In the genomic region with DNA sequence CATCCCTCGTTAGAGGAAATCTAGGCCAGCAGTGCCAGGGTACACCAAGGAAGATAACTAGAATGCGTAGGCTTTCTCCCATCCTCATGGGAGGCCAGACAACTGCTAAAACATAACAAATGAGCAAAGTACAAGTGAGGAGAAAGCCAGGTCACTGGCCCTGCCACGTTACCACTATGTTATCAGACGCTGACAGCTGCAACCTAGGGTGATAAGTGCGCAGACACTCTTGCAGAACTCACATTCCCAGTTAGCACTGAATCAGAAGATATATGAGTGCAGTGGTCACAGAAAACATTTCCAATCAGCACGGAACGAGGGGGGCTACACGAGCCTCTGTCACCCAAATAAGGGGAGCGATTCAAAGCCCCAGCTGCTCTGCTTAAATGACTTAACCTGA, we compare ENCODE assay signal across 8 mouse cellular contexts. TPM values are rescaled to one million over a fixed set of nuclear protein-coding genes. Genes with fewer than 3 reads are reported as not detected.
DNase-seq lines count a peak whose midpoint lies in the region; ATAC-seq and TF ChIP-seq lines count a peak whose summit lies in the region.

No protein-coding gene starts in this region.

- no peak for TF ChIP-seq EP300 in heart, postnatal 0 days (IDR thresholded peaks at IDR 0.05; ENCODE audit: low read depth)

- peaks cover 39% of the 10 kb centered on the region for H3K36me3 ChIP-seq in heart, postnatal 0 days (replicated peaks; ENCODE audit: control insufficient read depth, insufficient read depth, low read length)
- H3K36me3 ChIP-seq in intestine, embryonic 16.5 days (ENCODE audit: control insufficient read depth, insufficient read depth, low read length): peaks cover 4% of the 10 kb centered on the region; the same call in 1 of the 2 replicates
- H3K36me3 ChIP-seq in neural tube, embryonic 14.5 days (ENCODE audit: control insufficient read depth, insufficient read depth, low read length): peaks cover 13% of the 10 kb centered on the region; the same call in 1 of the 2 replicates

- DNase-seq in heart, postnatal 0 days (ENCODE audit: low spot score): no peak
- DNase-seq in heart, postnatal 10 days: no peak
- DNase-seq in c-Kit-positive CD71-positive TER-119-positive erythroid progenitor cells, embryonic 14.5 days (ENCODE audit: low spot score): peak; percentile 91
- DNase-seq in frontal cortex, adult 2 months (ENCODE audit: extremely low spot score in 1 of 2, low spot score in 1 of 2): no peak
- DNase-seq in thymus, adult 18-20 months: no peak

- no peak overlapping the region for H3K27ac ChIP-seq in heart, postnatal 0 days (ENCODE audit: low read depth)
- peak overlapping the region; percentile 65 for H3K27ac ChIP-seq in intestine, embryonic 16.5 days (ENCODE audit: low read length)
- H3K27ac ChIP-seq in neural tube, embryonic 14.5 days (ENCODE audit: low read depth, low read length): no peak overlapping the region

- H3K27me3 ChIP-seq in heart, postnatal 0 days (ENCODE audit: control insufficient read depth, insufficient read depth, low read length): no peaks in the 10 kb centered on the region
- H3K27me3 ChIP-seq in intestine, embryonic 16.5 days (replicated peaks; ENCODE audit: control insufficient read depth, insufficient read depth, low read length): no peaks in the 10 kb centered on the region
- H3K27me3 ChIP-seq in neural tube, embryonic 14.5 days (ENCODE audit: control insufficient read depth, insufficient read depth, low read length): no peaks in the 10 kb centered on the region

- no peak for ATAC-seq in heart, postnatal 0 days (ENCODE audit: insufficient read depth, low read depth)
- peak; percentile 62 for ATAC-seq in intestine, embryonic 16.5 days
- ATAC-seq in neural tube, embryonic 14.5 days (ENCODE audit: low read depth): no peak
- no peak for ATAC-seq in granulocyte monocyte progenitor cell, adult 5-6 weeks (replicated peaks; ENCODE audit: poor library complexity, severe bottlenecking)

- H3K4me2 ChIP-seq in heart, postnatal 0 days (ENCODE audit: low read depth, low read length): peak overlapping the region; percentile 95
- H3K4me2 ChIP-seq in intestine, embryonic 16.5 days (ENCODE audit: low read depth, low read length): peak overlapping the region; percentile 80
- H3K4me2 ChIP-seq in neural tube, embryonic 14.5 days (ENCODE audit: low read depth, low read length): peak overlapping the region; percentile 95

- H3K9ac ChIP-seq in heart, postnatal 0 days (replicated peaks; ENCODE audit: low read depth, low read length): no peak overlapping the region; the same call in 1 of the 2 replicates
- peak overlapping the region; percentile 97; the same call in 1 of the 2 replicates for H3K9ac ChIP-seq in intestine, embryonic 16.5 days (ENCODE audit: low read depth, low read length)
- H3K9ac ChIP-seq in neural tube, embryonic 14.5 days (replicated peaks; ENCODE audit: low read depth, low read length): no peak overlapping the region

- intact Hi-C loops in heart, postnatal 10 days (cut with DNase I): no loop called here

- peak overlapping the region; percentile 98 for H3K4me3 ChIP-seq in heart, postnatal 0 days (ENCODE audit: low read depth, low read length)
- H3K4me3 ChIP-seq in intestine, embryonic 16.5 days (ENCODE audit: low read length): peak overlapping the region; percentile 100
- no peak overlapping the region; the same call in 1 of the 2 replicates for H3K4me3 ChIP-seq in neural tube, embryonic 14.5 days (ENCODE audit: low read depth, low read length)

- WGBS in heart, postnatal 0 days: 27% methylated on average over 9 of the region's 9 CpGs
- 67% methylated on average over 9 of the region's 9 CpGs for WGBS in intestine, embryonic 16.5 days
- WGBS in neural tube, embryonic 14.5 days: 91% methylated on average over 9 of the region's 9 CpGs

- H3K4me1 ChIP-seq in heart, postnatal 0 days (ENCODE audit: control insufficient read depth, insufficient read depth): peaks cover 9% of the 10 kb centered on the region; the same call in 1 of the 2 replicates
- peaks cover 18% of the 10 kb centered on the region for H3K4me1 ChIP-seq in intestine, embryonic 16.5 days (ENCODE audit: control insufficient read depth, insufficient read depth, low read length)
- H3K4me1 ChIP-seq in neural tube, embryonic 14.5 days (ENCODE audit: control insufficient read depth, insufficient read depth, low read length): peaks cover 11% of the 10 kb centered on the region

- H3K9me3 ChIP-seq in heart, postnatal 0 days (replicated peaks; ENCODE audit: control insufficient read depth, low read length): no peaks in the 10 kb centered on the region
- H3K9me3 ChIP-seq in intestine, embryonic 16.5 days (ENCODE audit: control insufficient read depth, low read length): no peaks in the 10 kb centered on the region
- no peaks in the 10 kb centered on the region for H3K9me3 ChIP-seq in neural tube, embryonic 14.5 days (ENCODE audit: control insufficient read depth, low read length)

- no peak for TF ChIP-seq CTCF in heart, postnatal 0 days (IDR thresholded peaks at IDR 0.05; ENCODE audit: low read depth)

RNA-seq across cellular contexts. Expression of gene Rmdn3, which starts 1.4 kb away (rescaled TPM):
- 17.0 and 24.2 TPM in 2 replicates for total RNA-seq in heart, postnatal 0 days (2014; rRNA removed; ENCODE audit: low replicate concordance)
- polyA plus RNA-seq in heart, postnatal 0 days (2015; fragmentation: Nextera tagmentation; extraction: Ambion mirVana): 14.4 and 14.6 TPM in 2 replicates
- total RNA-seq in heart, postnatal 10 days (2021): 10 to 100 TPM; 18.8 to 19.2 TPM
- 63.9 and 73.2 TPM in 2 replicates for polyA plus RNA-seq in intestine, embryonic 16.5 days (2015; fragmentation: Nextera tagmentation; extraction: Ambion mirVana)
- 44.6 and 46.4 TPM in 2 replicates for polyA plus RNA-seq in neural tube, embryonic 14.5 days (2014; fragmentation: Nextera tagmentation; extraction: Ambion mirVana)
- 56.6 and 59.2 TPM in 2 replicates for polyA plus RNA-seq in frontal cortex, adult 2 months (2012; rRNA removed)
- 25.4 and 27.2 TPM in 2 replicates for total RNA-seq in granulocyte monocyte progenitor cell, adult 5-6 weeks (2014; fragmentation: Nextera tagmentation)
- 31.6 and 34.3 TPM in 2 replicates for total RNA-seq in granulocyte monocyte progenitor cell, adult 5-6 weeks (2017)

RNA-seq across cellular contexts. Expression of gene Gchfr, which starts 12.2 kb away (rescaled TPM):
- 1.5 and 12.0 TPM in 2 replicates for total RNA-seq in heart, postnatal 0 days (2014; rRNA removed; ENCODE audit: low replicate concordance)
- polyA plus RNA-seq in heart, postnatal 0 days (2015; fragmentation: Nextera tagmentation; extraction: Ambion mirVana): 5.6 and 5.7 TPM in 2 replicates
- total RNA-seq in heart, postnatal 10 days (2021): 1 to 10 TPM; 1.3 to 2.9 TPM
- polyA plus RNA-seq in intestine, embryonic 16.5 days (2015; fragmentation: Nextera tagmentation; extraction: Ambion mirVana): 41.2 and 51.9 TPM in 2 replicates
- 1.6 and 1.8 TPM in 2 replicates for polyA plus RNA-seq in neural tube, embryonic 14.5 days (2014; fragmentation: Nextera tagmentation; extraction: Ambion mirVana)
- 1.1 and 2.3 TPM in 2 replicates for polyA plus RNA-seq in frontal cortex, adult 2 months (2012; rRNA removed)
- total RNA-seq in granulocyte monocyte progenitor cell, adult 5-6 weeks (2014; fragmentation: Nextera tagmentation): 1.3 TPM in 1 of 2 replicates, not detected in the other
- 1.2 TPM in 1 of 2 replicates, not detected in the other for total RNA-seq in granulocyte monocyte progenitor cell, adult 5-6 weeks (2017)

RNA-seq across cellular contexts. Expression of gene Gm14137, which starts 18.9 kb away (rescaled TPM):
- not detected in 2 replicates for total RNA-seq in heart, postnatal 0 days (2014; rRNA removed; ENCODE audit: low replicate concordance)
- 0.07 and 0.12 TPM in 2 replicates for polyA plus RNA-seq in heart, postnatal 0 days (2015; fragmentation: Nextera tagmentation; extraction: Ambion mirVana)
- not detected for total RNA-seq in heart, postnatal 10 days (2021)
- 0.15 and 0.31 TPM in 2 replicates for polyA plus RNA-seq in intestine, embryonic 16.5 days (2015; fragmentation: Nextera tagmentation; extraction: Ambion mirVana)
- 0.36 and 0.78 TPM in 2 replicates for polyA plus RNA-seq in neural tube, embryonic 14.5 days (2014; fragmentation: Nextera tagmentation; extraction: Ambion mirVana)
- polyA plus RNA-seq in frontal cortex, adult 2 months (2012; rRNA removed): 0.57 and 0.58 TPM in 2 replicates
- not detected in 2 replicates for total RNA-seq in granulocyte monocyte progenitor cell, adult 5-6 weeks (2014; fragmentation: Nextera tagmentation)
- not detected in 2 replicates for total RNA-seq in granulocyte monocyte progenitor cell, adult 5-6 weeks (2017)

RNA-seq across cellular contexts. Expression of gene Rad51, which starts 42.8 kb away (rescaled TPM):
- total RNA-seq in heart, postnatal 0 days (2014; rRNA removed; ENCODE audit: low replicate concordance): 2.7 and 10.9 TPM in 2 replicates
- polyA plus RNA-seq in heart, postnatal 0 days (2015; fragmentation: Nextera tagmentation; extraction: Ambion mirVana): 7.7 and 8.1 TPM in 2 replicates
- 1 to 10 TPM; 4.7 to 6.6 TPM for total RNA-seq in heart, postnatal 10 days (2021)
- 33.1 and 41.2 TPM in 2 replicates for polyA plus RNA-seq in intestine, embryonic 16.5 days (2015; fragmentation: Nextera tagmentation; extraction: Ambion mirVana)
- polyA plus RNA-seq in neural tube, embryonic 14.5 days (2014; fragmentation: Nextera tagmentation; extraction: Ambion mirVana): 3.7 and 7.5 TPM in 2 replicates
- 0.84 and 1.4 TPM in 2 replicates for polyA plus RNA-seq in frontal cortex, adult 2 months (2012; rRNA removed)
- 50.7 and 71.9 TPM in 2 replicates for total RNA-seq in granulocyte monocyte progenitor cell, adult 5-6 weeks (2014; fragmentation: Nextera tagmentation)
- total RNA-seq in granulocyte monocyte progenitor cell, adult 5-6 weeks (2017): 32.2 and 36.3 TPM in 2 replicates

RNA-seq across cellular contexts. Expression of gene Zfyve19, which starts 53.0 kb away (rescaled TPM):
- 17.7 and 26.4 TPM in 2 replicates for total RNA-seq in heart, postnatal 0 days (2014; rRNA removed; ENCODE audit: low replicate concordance)
- polyA plus RNA-seq in heart, postnatal 0 days (2015; fragmentation: Nextera tagmentation; extraction: Ambion mirVana): 26.9 and 27.3 TPM in 2 replicates
- 10 to 100 TPM; 21.6 TPM for total RNA-seq in heart, postnatal 10 days (2021)
- polyA plus RNA-seq in intestine, embryonic 16.5 days (2015; fragmentation: Nextera tagmentation; extraction: Ambion mirVana): 69.1 and 69.8 TPM in 2 replicates
- polyA plus RNA-seq in neural tube, embryonic 14.5 days (2014; fragmentation: Nextera tagmentation; extraction: Ambion mirVana): 57.9 and 62.4 TPM in 2 replicates
- 48.3 and 78.0 TPM in 2 replicates for polyA plus RNA-seq in frontal cortex, adult 2 months (2012; rRNA removed)
- 49.0 and 76.4 TPM in 2 replicates for total RNA-seq in granulocyte monocyte progenitor cell, adult 5-6 weeks (2014; fragmentation: Nextera tagmentation)
- total RNA-seq in granulocyte monocyte progenitor cell, adult 5-6 weeks (2017): 66.1 and 83.0 TPM in 2 replicates
